Mouse (Mus musculus) liver, embryonic 16.5 days (tissue): Measurements from ENCODE around the gene Sdad1. TPM values are rescaled to one million over a fixed set of nuclear protein-coding genes. Genes with fewer than 3 reads are reported as not detected.

Experiments
- ATAC-seq: fragments of 200-750 bp; cut with Nextera tagmentation; 2 replicates; pipeline ENCODE4 v1.8.0; 2017; ENCODE audit warnings: low read depth, mild to moderate bottlenecking, moderate number of reproducible peaks, moderate library complexity
- H3K27ac ChIP-seq: fragments of 300-500 bp; sonication (generic); 2 replicates; pipeline ENCODE4 v1.5.1; 2014; ENCODE audit warnings: mild to moderate bottlenecking, low read length
- H3K27me3 ChIP-seq: fragments of 300-500 bp; sonication (generic); 2 replicates; pipeline ENCODE4 v1.6.1; 2014; ENCODE audit warnings: low read depth, low read length, mixed read lengths; ENCODE audit not compliant: control insufficient read depth, insufficient read depth
- H3K36me3 ChIP-seq: fragments of 300-500 bp; sonication (generic); 2 replicates; pipeline ENCODE4 v1.6.1; 2014; ENCODE audit warnings: mild to moderate bottlenecking; ENCODE audit not compliant: control insufficient read depth, insufficient read depth
- H3K4me1 ChIP-seq: fragments of 300-500 bp; sonication (generic); 2 replicates; pipeline ENCODE4 v1.6.1; 2014; ENCODE audit warnings: low read depth, low read length, mixed read lengths; ENCODE audit not compliant: control insufficient read depth
- H3K4me2 ChIP-seq: fragments of 300-500 bp; sonication (generic); 2 replicates; pipeline ENCODE4 v1.6.1; 2014; ENCODE audit warnings: low read depth, low read length, mixed read lengths
- H3K4me3 ChIP-seq: fragments of 300-500 bp; sonication (generic); 2 replicates; pipeline ENCODE4 v1.5.1; 2014; ENCODE audit warnings: low read depth, mild to moderate bottlenecking, low read length
- H3K9ac ChIP-seq: fragments of 300-500 bp; sonication (generic); 2 replicates; pipeline ENCODE4 v1.6.1; 2014; ENCODE audit warnings: low read depth, low read length
- H3K9me3 ChIP-seq: fragments of 300-500 bp; sonication (generic); replicated peaks from 2 replicates; pipeline ENCODE4 v1.6.1; 2016; ENCODE audit warnings: low read length; ENCODE audit not compliant: control insufficient read depth
- WGBS: fragments of 180-500 bp; shearing (Covaris S2); extraction: QIAGEN DNeasy Blood & Tissue Kit; methylation state at CpG from one replicate; pipeline ENCODE4 v1.1.7; 2014; ENCODE audit not compliant: insufficient replicate concordance; 5-methylcytosine and 5-hydroxymethylcytosine counted together
- polyA plus RNA-seq: library from polyadenylated mRNA; unstranded; fragments of >200 nt; fragmentation: Nextera tagmentation; extraction: Ambion mirVana; gene quantifications from 2 replicates; pipeline ENCODE4 v1.2.1, GENCODE M21; 2015

Gene Sdad1
- polyA plus RNA-seq, 1 experiment from 2014 or later: 15.0 TPM

- H3K4me2 ChIP-seq: no peak overlapping the region
- no peaks in the 10 kb centered on the region for H3K9me3 ChIP-seq
- H3K36me3 ChIP-seq: no peaks in the 10 kb centered on the region
- H3K9ac ChIP-seq: no peak overlapping the region
- peak; percentile 65 for ATAC-seq
- H3K27ac ChIP-seq: no peak overlapping the region
- H3K27me3 ChIP-seq: no peaks in the 10 kb centered on the region
- H3K4me1 ChIP-seq: peaks cover 2% of the 10 kb centered on the region
- H3K4me3 ChIP-seq: no peak overlapping the region
- 45% methylated on average over 8 of the region's 8 CpGs for WGBS
These were observed 11.5 kb upstream of the Sdad1 start for GRCm38 (mm10) chr5:92321631-92322400.

DNA sequence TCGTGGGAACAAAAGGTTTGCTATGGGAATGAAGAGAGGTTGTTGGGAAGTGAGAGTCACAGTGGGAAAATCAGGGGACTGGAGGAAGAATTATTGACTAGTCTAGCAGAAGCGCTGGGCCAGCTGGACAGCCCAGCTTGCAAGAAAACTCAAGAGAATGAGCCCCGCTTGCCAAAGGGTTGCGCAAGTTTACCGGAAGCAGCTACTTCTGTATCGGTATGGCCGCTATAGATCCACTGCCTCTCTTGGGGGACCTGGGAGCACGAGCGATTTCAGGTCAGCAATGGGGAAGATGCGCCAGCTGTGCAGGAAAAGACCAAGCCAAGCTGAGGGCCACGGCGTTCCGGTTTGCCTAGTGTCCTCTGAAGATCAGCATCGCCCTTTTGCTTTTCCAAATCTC, 8.3 kb upstream of the Sdad1 start:
- no peak overlapping the region for H3K9ac ChIP-seq
- H3K9me3 ChIP-seq: no peaks in the 10 kb centered on the region
- no peak; the same call in 1 of the 2 replicates for ATAC-seq
- peaks cover 5% of the 10 kb centered on the region for H3K4me1 ChIP-seq
- WGBS: 64% methylated on average over 14 of the region's 14 CpGs
- no peak overlapping the region for H3K4me2 ChIP-seq
- no peaks in the 10 kb centered on the region for H3K27me3 ChIP-seq
- no peak overlapping the region for H3K27ac ChIP-seq
- no peak overlapping the region for H3K4me3 ChIP-seq
- no peaks in the 10 kb centered on the region for H3K36me3 ChIP-seq

DNA sequence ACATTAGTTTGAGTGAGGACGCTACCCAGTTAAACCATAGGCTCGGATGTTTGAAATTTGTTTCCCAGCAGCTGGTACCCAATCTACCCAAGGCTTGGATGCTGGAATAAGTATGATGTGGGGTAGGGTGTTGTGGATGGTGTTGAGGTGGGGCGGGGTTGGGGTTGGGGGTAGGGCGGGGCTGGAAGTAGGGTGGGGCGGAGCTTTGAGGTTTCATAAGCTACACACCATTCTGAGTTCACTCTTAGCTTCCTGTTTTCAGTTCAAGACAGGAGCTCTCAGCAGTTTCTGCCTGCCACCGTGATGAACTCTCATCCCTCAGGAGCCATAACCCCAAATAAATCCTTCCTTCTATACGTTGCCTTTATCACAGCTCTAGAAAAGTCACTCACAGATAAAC, 7.8 kb upstream of the Sdad1 start:
- Histone ChIP-seq H3K9me3 (no peaks in the 10 kb centered on the region), H3K27me3 (no peaks in the 10 kb centered on the region), H3K4me3 (no peak overlapping the region), H3K4me2 (no peak overlapping the region), H3K27ac (no peak overlapping the region), H3K9ac (no peak overlapping the region), H3K4me1 (peaks cover 8% of the 10 kb centered on the region), H3K36me3 (no peaks in the 10 kb centered on the region)
- 46% methylated on average over 7 of the region's 7 CpGs for WGBS
- ATAC-seq: peak; percentile 40; the same call in 1 of the 2 replicates

- Histone ChIP-seq H3K4me1 (peaks cover 18% of the 10 kb centered on the region), H3K27ac (no peak overlapping the region), H3K36me3 (no peaks in the 10 kb centered on the region), H3K9ac (no peak overlapping the region), H3K9me3 (no peaks in the 10 kb centered on the region), H3K4me3 (no peak overlapping the region), H3K27me3 (no peaks in the 10 kb centered on the region), H3K4me2 (no peak overlapping the region)
- 13% methylated on average over 7 of the region's 7 CpGs for WGBS
- no peak for ATAC-seq
These were observed 3.5 kb upstream of the Sdad1 start for GRCm38 (mm10) chr5:92313776-92314175.

DNA sequence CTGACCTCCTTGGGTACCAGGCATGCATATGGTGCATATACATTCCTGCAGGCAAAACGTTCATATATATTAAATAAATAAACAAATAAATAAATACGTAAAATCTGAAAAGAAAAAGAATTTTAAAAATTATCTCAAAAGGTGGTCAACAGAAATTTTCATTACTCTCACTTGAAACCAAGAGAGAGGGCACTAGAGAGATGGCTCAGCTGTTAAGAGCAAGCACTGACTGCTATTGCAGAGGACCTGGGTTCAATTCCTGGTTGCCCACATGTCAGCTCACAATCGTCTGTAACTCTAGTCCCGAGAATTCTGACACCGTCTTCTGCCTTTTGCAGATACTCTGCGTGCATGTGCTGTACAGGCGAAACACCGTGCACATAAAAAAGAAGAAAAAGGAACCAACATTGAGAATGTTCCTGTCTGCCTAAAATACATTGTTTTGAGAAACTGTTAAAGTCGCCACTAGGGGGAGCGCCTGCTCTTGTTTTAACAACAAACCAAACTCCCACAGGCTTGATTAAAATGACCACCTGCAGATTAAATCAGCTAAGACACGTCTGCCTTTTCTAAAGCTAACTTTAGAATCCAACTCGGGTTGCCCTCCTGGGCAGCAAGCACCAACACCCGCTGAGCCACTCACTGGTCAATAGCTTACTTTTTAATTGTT, 1.9 kb upstream of the Sdad1 start:
- no peak overlapping the region for H3K4me2 ChIP-seq
- no peak overlapping the region for H3K27ac ChIP-seq
- peaks cover 23% of the 10 kb centered on the region for H3K4me1 ChIP-seq
- no peaks in the 10 kb centered on the region for H3K36me3 ChIP-seq
- H3K9me3 ChIP-seq: no peaks in the 10 kb centered on the region
- no peak for ATAC-seq
- H3K4me3 ChIP-seq: no peak overlapping the region
- no peaks in the 10 kb centered on the region for H3K27me3 ChIP-seq
- H3K9ac ChIP-seq: no peak overlapping the region
- 12% methylated on average over 13 of the region's 13 CpGs for WGBS

DNA sequence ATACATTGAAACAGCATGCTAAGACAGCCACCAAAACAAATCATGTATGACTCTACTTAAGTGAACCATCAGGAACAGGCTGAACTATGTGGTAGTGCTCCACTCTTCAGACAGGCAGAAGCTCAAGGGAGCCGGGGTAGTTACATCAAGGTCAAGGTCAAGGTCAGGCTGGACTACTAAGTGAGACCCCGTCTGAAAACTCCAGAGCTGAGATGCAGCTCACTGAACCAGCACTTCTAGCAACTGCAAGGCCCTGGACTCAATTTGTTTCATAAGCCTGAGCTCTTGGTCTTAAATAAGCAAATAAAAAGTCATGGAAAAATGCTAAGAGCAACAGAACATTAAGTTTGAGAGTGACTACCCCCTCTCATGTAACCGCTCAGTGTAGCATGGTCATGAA, 6.0 kb downstream of the Sdad1 start:
- Histone ChIP-seq H3K9ac (no peak overlapping the region), H3K36me3 (peaks cover 24% of the 10 kb centered on the region), H3K4me2 (no peak overlapping the region), H3K9me3 (no peaks in the 10 kb centered on the region), H3K27ac (no peak overlapping the region), H3K4me3 (no peak overlapping the region), H3K27me3 (no peaks in the 10 kb centered on the region), H3K4me1 (peaks cover 8% of the 10 kb centered on the region)
- WGBS: 71% methylated on average over 3 of the region's 3 CpGs
- ATAC-seq: no peak

DNA sequence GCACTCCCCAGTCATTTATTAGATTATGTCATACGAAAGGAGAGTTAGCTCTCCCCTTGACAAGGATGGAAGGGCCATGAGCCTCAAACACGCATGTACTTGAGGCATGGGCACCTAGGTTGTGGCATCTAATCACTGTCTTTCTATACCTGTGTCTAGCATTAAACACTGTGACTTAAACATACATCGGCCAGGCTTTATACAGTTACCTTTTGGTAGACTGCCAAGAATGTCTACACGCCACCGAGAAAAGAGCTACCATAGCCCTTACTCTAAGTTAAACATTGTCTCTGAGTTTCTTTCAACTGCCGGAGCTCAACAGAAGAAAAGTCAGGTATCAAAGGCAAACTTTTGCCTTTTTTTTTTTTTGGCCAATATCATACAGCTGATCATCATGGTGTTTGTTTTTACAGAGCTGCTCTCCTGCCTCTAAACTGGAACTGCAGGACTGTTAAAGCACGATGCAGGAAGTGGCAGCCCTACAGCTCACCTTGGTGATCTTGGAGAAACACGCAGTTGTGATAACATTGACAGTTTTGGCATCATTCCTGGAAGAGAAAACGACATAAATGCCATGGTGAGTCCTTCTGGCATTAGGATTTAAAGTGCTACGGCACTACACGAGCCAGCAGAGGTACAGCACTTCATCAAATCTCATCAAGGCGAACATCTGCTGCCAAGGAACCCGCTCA, 8.0 kb downstream of the Sdad1 start:
- Histone ChIP-seq H3K4me1 (no peaks in the 10 kb centered on the region), H3K27ac (no peak overlapping the region), H3K9me3 (no peaks in the 10 kb centered on the region), H3K36me3 (peaks cover 25% of the 10 kb centered on the region), H3K27me3 (no peaks in the 10 kb centered on the region), H3K9ac (no peak overlapping the region), H3K4me3 (no peak overlapping the region), H3K4me2 (no peak overlapping the region)
- ATAC-seq: no peak
- WGBS: 68% methylated on average over 13 of the region's 13 CpGs

GRCm38 (mm10) chr5:92294525-92294924, 15.8 kb downstream of the Sdad1 start:
- Histone ChIP-seq H3K9ac (no peak overlapping the region), H3K27me3 (no peaks in the 10 kb centered on the region), H3K4me1 (no peaks in the 10 kb centered on the region), H3K36me3 (peaks cover 13% of the 10 kb centered on the region), H3K9me3 (no peaks in the 10 kb centered on the region), H3K27ac (no peak overlapping the region), H3K4me3 (no peak overlapping the region), H3K4me2 (no peak overlapping the region)
- ATAC-seq: no peak
- WGBS: 63% methylated on average over 2 of the region's 2 CpGs
